Mouse (Mus musculus) c-Kit-negative CD71-positive TER-119-positive erythroid progenitor cells, embryonic 14.5 days (primary cell): ENCODE results near the gene Kcne4.
"Not testable (repeated sequence)": the region's sequence is repeated elsewhere in the genome, so short reads cannot be mapped to it uniquely, and the experiment has no call there.

Experiments used
- DNase-seq: peaks from one replicate; pipeline ENCODE4 v3.0.0-alpha.2; 2013; ENCODE audit warnings: low read depth, low spot score

The Kcne4 gene

DNA sequence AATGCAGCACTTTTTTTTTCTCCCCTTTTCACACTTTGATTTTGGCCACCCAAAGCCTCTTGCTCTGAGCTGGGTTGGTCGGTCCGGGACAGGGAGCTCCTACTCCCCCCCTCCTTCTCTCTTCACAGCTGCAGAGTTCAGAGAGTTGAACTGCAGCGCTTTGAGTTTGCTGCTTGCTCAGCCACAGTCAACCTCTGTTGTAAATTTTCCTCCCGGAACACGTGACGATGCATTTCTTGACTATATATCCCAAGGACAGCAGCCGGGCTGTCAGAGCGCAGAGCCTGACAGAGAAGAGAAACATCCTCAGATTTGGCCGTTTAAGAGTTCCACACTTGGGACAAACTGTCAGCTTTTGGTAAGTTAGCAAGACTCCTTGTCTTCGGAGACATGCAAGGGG is at the start of gene Kcne4:
Gene Kcne4 (plus strand): TSS at position 120 of the 400 bp plus-strand sequence.
- no peak for DNase-seq

GRCm38 (mm10) chr1:78781899-78782298 is 34.7 kb upstream of the Kcne4 start:
- DNase-seq: no peak

- not testable (repeated sequence) for DNase-seq
Observed at GRCm38 (mm10) chr1:78784936-78785335, 31.6 kb upstream of the Kcne4 start.

GRCm38 (mm10) chr1:78789744-78790143 is 26.8 kb upstream of the Kcne4 start:
- DNase-seq: no peak

- DNase-seq: no peak
Observed at GRCm38 (mm10) chr1:78807428-78807827, 9.1 kb upstream of the Kcne4 start.

DNA sequence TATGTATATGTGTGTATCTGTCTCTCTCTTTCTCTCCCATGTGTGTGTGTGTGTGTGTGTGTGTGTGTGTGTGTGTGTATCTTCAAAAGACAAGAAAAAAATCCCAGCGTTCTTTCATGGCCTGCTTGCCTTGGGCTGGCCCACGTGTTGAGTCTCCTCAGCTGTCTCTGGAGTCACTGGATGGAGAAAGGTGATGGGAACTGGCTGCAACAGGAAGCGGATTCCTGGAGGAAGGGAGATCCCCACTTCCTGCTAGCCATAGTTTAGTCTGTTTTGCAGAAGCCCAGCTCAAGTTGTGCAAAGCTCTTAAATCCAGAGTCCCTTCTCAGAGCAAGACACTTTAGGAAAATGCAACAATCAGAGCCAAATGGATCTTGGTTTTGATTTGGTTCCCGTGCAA is 6.7 kb upstream of the Kcne4 start:
- DNase-seq: no peak

- no peak for DNase-seq
Observed at GRCm38 (mm10) chr1:78810904-78811303, 5.7 kb upstream of the Kcne4 start.

- no peak for DNase-seq
Observed at GRCm38 (mm10) chr1:78811975-78812490, 4.5 kb upstream of the Kcne4 start.

- DNase-seq: no peak
Observed at GRCm38 (mm10) chr1:78817756-78818155, 1.2 kb downstream of the Kcne4 start.

- DNase-seq: no peak
Observed at GRCm38 (mm10) chr1:78818630-78819526, 2.3 kb downstream of the Kcne4 start.

GRCm38 (mm10) chr1:78819592-78819991 is 3.0 kb downstream of the Kcne4 start:
- no peak for DNase-seq

DNA sequence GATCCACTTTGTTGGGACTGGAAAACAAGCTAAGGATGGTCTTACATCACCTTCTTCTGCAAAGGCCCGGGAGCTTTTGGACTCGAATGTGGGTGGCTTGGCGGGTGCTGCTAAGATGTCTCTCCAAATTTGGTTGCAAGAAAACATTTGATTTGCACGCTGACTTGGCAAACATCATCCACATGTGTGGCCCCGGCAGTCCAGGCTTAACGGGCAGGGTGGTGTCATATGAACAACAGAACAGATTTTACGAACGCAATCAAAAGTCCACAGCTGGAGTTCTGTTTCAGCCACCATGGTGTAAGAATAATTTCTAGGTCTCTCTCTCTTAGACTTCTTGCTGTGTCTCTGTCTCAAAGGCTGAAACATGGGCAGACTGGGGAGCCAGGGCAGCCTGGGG is 3.6 kb downstream of the Kcne4 start:
- DNase-seq: no peak

GRCm38 (mm10) chr1:78821111-78821510 is 4.6 kb downstream of the Kcne4 start:
- DNase-seq: no peak

DNA sequence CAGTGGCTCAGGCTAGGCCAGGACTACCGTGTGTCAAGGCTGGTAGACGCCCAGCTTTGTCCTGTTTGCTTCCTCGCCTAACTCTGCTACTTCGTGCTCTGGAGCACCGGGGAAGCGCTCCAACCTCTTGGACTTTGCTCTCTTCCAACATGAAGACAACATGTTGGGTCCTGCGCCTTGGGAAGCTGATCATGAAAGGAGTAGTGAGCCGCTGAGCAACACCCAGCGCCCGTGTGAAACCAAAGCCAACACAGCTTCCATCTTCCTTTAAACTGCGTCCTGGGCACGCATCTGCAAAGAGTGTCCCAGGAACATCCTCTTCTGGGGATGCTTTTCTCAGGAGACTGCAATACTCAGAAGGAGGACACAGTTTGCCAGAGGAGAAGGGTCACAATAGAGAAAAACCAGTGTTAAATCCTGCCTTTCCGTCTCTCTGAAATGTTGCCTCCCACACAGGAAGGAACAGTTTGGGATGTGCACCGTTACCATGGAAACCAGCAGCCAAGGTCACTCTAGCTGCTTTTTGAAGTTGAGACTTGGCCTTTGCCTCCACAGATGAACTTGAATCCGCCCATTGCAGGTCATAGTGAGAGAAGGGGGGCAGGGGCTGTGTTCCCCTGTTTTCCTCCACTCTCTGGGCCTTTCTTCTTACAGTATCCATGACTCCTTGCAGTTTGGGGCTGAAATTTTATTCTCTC is 5.3 kb downstream of the Kcne4 start:
- DNase-seq: no peak

DNA sequence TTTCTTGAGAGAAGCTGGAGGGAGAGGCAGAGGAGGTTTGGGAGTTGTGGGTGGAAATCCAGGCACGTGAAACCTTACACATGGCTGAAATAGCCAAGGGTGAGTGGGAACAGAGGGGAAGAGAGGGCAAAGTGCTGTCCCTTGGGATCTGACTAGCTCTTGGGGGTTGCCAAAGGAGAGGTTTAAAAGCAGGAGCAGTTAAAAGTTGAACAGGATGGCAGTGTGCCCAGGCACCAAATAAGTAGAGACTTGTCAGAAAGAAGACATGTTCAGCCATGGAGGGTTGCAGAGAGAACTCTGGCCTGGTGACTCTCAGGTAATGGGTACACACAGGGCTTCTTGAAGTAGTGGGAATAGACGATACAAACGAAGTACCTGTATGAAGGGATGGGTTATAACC is 8.7 kb downstream of the Kcne4 start:
- no peak for DNase-seq

DNA sequence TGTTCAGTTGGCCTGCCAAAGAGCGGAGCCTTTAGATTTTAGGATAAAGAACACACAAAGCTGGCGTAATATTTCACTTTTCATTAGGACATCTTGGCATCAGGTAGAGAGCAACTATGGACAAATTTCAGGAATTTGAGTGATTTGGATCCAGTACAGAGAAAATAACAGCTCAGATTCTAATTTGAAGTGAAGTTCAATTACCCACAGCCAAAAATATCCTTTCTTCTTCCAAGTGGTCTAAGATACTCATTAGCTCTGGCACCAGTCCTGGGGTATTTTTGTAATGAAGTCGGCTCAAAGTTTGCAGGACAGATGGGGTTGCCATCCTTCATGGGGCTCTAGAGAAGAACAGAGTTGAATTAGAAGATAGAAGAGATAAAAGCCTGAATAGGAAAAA is 21.9 kb downstream of the Kcne4 start:
- no peak for DNase-seq

GRCm38 (mm10) chr1:78840769-78841168 is 24.2 kb downstream of the Kcne4 start:
- DNase-seq: no peak

GRCm38 (mm10) chr1:78845661-78846060 is 29.1 kb downstream of the Kcne4 start:
- DNase-seq: no peak

DNA sequence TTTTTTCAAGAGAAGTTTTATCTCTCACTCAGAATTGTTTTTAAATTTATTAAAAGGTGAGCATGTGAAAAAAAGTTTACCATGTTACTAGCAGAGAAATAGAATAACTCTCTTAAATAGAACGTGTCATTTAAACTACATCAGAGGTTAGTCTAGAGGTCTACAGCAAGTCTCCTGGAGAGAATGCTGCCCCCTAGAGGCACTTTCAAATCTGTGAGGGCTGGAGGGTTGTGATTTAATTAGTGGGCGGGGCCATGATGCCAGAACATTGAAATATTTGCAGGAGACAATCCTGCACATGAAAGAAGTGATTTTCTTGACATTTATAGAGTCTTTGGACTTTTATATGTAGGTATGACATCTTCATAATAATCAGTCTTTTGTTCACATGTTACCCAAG is 29.9 kb downstream of the Kcne4 start:
- DNase-seq: no peak

GRCm38 (mm10) chr1:78852408-78853093 is 36.0 kb downstream of the Kcne4 start:
- no peak for DNase-seq

- DNase-seq: no peak
Observed at GRCm38 (mm10) chr1:78853094-78853445, 36.5 kb downstream of the Kcne4 start.

DNA sequence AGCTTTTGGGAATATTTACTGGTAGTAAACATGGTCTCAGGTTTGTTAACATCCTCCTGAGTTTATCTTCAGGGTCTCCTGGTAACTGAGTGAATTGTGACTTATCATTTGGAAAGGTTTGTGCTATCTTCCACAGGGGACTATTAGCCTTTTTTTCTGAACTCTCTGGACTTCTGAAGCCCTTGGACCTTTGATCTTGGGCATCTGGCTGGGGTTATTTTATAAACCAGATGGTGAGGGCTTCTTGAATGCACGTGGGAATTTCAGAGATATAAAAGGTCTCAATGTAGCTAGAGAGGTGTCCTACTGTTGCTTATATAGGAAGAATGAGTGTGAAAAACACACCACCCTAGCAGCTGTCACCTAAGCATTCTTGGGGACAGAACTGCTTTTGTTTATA is 37.7 kb downstream of the Kcne4 start:
- no peak for DNase-seq
